Mouse (Mus musculus): ENCODE results near the gene Sag. TPM values are rescaled to one million over a fixed set of nuclear protein-coding genes. Genes with fewer than 3 reads are reported as not detected.

The Sag gene
- total and polyA plus RNA-seq, 2 experiments from 2014 or later, result 1.3 to 1.4 TPM

DNA sequence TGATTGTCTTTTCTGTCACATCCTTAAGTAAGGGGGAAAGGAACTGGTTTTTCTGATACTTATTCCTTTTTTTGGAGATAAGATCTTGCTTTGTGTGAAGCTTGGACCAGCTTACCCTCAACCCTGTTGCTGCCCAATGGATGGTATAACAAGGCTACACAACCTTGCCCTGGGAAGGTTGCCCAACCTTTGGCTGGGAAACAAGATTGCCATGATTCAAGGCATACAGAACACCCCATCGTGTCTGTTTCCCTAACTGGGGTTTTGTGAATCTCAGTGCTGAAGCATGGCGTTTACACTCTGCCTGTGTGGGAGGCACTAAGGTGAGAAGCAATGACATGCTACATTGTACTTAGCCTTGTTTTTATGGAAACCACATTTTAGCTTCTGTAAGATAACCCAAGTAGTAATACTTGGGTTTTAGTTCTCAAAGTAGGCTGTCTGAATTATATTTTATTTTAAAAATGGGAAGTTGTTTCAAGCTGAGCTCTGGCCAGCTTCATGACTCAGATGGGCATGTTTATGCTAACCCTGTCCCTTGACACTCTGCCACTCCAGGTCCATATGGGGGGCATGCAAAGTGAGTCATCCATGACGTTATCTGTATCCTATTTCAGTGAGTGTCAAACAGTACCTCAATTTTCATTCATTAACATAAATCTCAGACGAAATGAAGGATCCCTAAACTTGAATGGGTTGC, 10.9 kb upstream of the Sag start:
- Histone ChIP-seq H3K4me3 (ENCODE audit: low read length) (no peak overlapping the region), H3K36me3 (ENCODE audit: insufficient read depth, low read length) (peaks cover 40% of the 10 kb centered on the region), H3K9me3 (ENCODE audit: low read length) (no peaks in the 10 kb centered on the region), H3K4me1 (ENCODE audit: insufficient read depth, low read length) (no peaks in the 10 kb centered on the region), H3K27me3 (ENCODE audit: insufficient read depth, low read length) (no peaks in the 10 kb centered on the region), H3K9ac (replicated peaks; ENCODE audit: low read length) (no peak overlapping the region), H3K4me2 (ENCODE audit: low read depth, low read length) (no peak overlapping the region), H3K27ac (no peak overlapping the region)
- no peak for DNase-seq (ENCODE audit: low spot score)
- TF ChIP-seq CTCF (IDR thresholded peaks at IDR 0.05; ENCODE audit: low read depth), result no peak
- ATAC-seq, result no peak
- 82% methylated on average over 4 of the region's 4 CpGs for WGBS

DNA sequence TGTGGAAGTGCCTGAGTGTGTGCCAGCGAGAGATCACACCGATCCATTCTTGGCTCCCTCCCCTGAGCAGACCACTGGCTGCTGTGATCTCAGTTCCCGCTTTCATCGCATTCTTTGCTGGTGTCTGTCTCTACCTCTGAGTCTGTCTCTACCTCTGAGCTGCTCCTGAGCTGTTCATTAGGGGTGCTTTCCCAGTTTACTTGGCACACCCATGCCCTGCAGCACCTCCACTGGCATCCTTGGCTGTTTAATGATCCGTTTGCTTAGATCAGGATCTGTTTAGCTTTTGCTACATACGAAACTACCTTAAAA, 10.4 kb upstream of the Sag start:
- H3K4me2 ChIP-seq (ENCODE audit: low read depth, low read length), result no peak overlapping the region
- H3K27ac ChIP-seq, result no peak overlapping the region
- no peak for TF ChIP-seq CTCF (IDR thresholded peaks at IDR 0.05; ENCODE audit: low read depth)
- no peaks in the 10 kb centered on the region for H3K9me3 ChIP-seq (ENCODE audit: low read length)
- H3K4me3 ChIP-seq (ENCODE audit: low read length), result no peak overlapping the region
- no peaks in the 10 kb centered on the region for H3K4me1 ChIP-seq (ENCODE audit: insufficient read depth, low read length)
- no peaks in the 10 kb centered on the region for H3K27me3 ChIP-seq (ENCODE audit: insufficient read depth, low read length)
- DNase-seq (ENCODE audit: low spot score) (no peak), ATAC-seq (no peak)
- no peak overlapping the region for H3K9ac ChIP-seq (replicated peaks; ENCODE audit: low read length)
- WGBS, result 86% methylated on average over 6 of the region's 6 CpGs
- peaks cover 36% of the 10 kb centered on the region for H3K36me3 ChIP-seq (ENCODE audit: insufficient read depth, low read length)

DNA sequence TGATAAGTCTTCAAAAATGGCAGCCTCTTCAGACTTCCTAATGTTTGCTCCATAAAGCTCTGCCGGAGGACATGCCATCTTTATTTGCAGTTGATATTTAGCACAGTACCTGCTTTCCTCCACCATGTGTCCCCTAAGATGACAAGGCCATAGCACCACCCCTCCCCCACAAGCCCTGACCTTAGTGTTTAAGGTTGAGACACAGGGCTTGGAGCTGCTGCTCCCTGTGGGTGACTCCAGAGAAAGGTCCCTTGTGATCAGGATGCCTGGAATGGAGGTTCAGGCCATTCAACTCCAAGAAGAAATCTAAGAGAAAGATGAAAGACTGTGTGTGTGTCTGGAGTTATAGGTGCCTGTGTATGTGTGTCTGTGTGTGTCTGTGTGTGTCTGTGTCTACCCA, 5.8 kb upstream of the Sag start:
- no peak overlapping the region for H3K4me2 ChIP-seq (ENCODE audit: low read depth, low read length)
- H3K4me3 ChIP-seq (ENCODE audit: low read length), result no peak overlapping the region
- H3K36me3 ChIP-seq (ENCODE audit: insufficient read depth, low read length), result peaks cover 8% of the 10 kb centered on the region; the same call in 1 of the 2 replicates
- no peak overlapping the region for H3K9ac ChIP-seq (replicated peaks; ENCODE audit: low read length)
- DNase-seq (ENCODE audit: low spot score) (no peak), ATAC-seq (no peak)
- H3K9me3 ChIP-seq (ENCODE audit: low read length), result no peaks in the 10 kb centered on the region
- H3K27ac ChIP-seq, result no peak overlapping the region
- 88% methylated on average over 1 of the region's 1 CpGs for WGBS
- H3K27me3 ChIP-seq (ENCODE audit: insufficient read depth, low read length), result no peaks in the 10 kb centered on the region
- no peaks in the 10 kb centered on the region for H3K4me1 ChIP-seq (ENCODE audit: insufficient read depth, low read length)
- TF ChIP-seq CTCF (IDR thresholded peaks at IDR 0.05; ENCODE audit: low read depth), result no peak

DNA sequence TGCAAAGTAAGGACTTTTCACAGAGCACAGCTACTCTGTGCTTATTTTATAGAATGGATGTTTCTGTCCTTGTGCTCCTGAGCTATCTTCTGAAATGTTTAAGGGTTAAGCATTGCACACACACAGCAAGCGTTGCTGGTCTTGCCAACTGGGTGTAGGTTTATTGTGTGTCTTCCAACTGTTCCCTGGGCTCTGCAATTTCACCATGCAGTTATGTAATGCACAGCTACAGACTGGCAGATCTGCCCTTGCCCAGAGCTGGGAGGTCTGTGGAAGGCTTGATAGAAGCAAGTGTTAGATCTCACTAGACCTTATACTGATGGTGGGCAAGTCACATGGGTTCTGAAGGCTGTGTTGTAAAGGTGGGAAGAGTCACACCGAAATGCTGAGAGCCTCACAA, 5.2 kb upstream of the Sag start:
- ATAC-seq (no peak), DNase-seq (ENCODE audit: low spot score) (no peak)
- no peak for TF ChIP-seq CTCF (IDR thresholded peaks at IDR 0.05; ENCODE audit: low read depth)
- Histone ChIP-seq H3K27me3 (ENCODE audit: insufficient read depth, low read length) (no peaks in the 10 kb centered on the region), H3K4me2 (ENCODE audit: low read depth, low read length) (no peak overlapping the region), H3K36me3 (ENCODE audit: insufficient read depth, low read length) (peaks cover 1% of the 10 kb centered on the region; the same call in 1 of the 2 replicates), H3K27ac (no peak overlapping the region), H3K4me3 (ENCODE audit: low read length) (no peak overlapping the region), H3K9ac (replicated peaks; ENCODE audit: low read length) (no peak overlapping the region), H3K4me1 (ENCODE audit: insufficient read depth, low read length) (no peaks in the 10 kb centered on the region), H3K9me3 (ENCODE audit: low read length) (no peaks in the 10 kb centered on the region)
- WGBS, result 84% methylated on average over 2 of the region's 2 CpGs

DNA sequence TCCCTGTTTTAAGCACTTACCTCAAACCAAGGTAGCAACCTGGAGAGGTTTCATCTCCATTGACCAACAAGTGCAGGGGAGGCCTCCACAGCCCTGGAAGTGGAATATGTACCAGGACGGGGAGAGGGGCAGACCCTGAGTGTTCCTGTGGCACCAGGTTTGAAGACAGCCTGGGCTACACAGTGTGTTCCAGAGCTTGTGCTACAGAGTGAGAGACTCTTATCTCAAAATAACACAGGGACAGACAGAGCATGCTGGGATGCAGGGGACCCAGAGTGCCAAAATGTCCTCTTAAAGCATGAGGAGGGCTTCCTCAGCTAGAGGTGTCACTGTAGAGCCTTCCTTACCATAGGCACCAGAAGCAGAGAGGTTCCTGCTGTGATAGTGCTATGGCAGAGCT, 4.3 kb downstream of the Sag start:
- Histone ChIP-seq H3K36me3 (ENCODE audit: insufficient read depth, low read length) (no peaks in the 10 kb centered on the region), H3K9me3 (ENCODE audit: low read length) (no peaks in the 10 kb centered on the region), H3K4me3 (ENCODE audit: low read length) (no peak overlapping the region), H3K27me3 (ENCODE audit: insufficient read depth, low read length) (no peaks in the 10 kb centered on the region), H3K27ac (no peak overlapping the region), H3K4me1 (ENCODE audit: insufficient read depth, low read length) (no peaks in the 10 kb centered on the region), H3K9ac (replicated peaks; ENCODE audit: low read length) (no peak overlapping the region), H3K4me2 (ENCODE audit: low read depth, low read length) (no peak overlapping the region)
- TF ChIP-seq CTCF (IDR thresholded peaks at IDR 0.05; ENCODE audit: low read depth), result no peak
- DNase-seq (ENCODE audit: low spot score) (no peak), ATAC-seq (no peak)
- WGBS, result 88% methylated on average over 1 of the region's 1 CpGs

DNA sequence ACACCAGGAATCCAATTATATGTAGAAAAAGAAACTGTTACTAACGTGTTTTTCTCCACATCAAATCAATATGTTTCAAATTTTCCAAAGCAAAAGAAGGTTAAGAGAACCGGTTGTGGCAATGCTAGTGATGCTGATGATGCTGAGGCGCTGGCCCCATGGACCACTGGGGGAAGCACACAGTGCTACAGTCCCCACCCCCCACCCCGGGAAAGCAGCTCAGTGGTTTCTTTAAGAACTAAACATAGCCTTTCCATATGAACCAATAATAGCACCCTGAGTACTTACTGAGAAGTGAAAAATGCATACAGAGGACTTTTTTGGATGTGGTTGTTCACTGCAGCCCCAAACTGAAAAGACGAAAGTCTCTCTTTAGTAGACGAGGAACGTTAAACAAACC, 7.9 kb downstream of the Sag start:
- H3K36me3 ChIP-seq (ENCODE audit: insufficient read depth, low read length), result no peaks in the 10 kb centered on the region
- H3K4me3 ChIP-seq (ENCODE audit: low read length), result no peak overlapping the region
- 87% methylated on average over 7 of the region's 7 CpGs for WGBS
- H3K27ac ChIP-seq, result no peak overlapping the region
- H3K4me2 ChIP-seq (ENCODE audit: low read depth, low read length), result no peak overlapping the region
- TF ChIP-seq CTCF (IDR thresholded peaks at IDR 0.05; ENCODE audit: low read depth), result no peak
- no peak overlapping the region for H3K9ac ChIP-seq (replicated peaks; ENCODE audit: low read length)
- H3K4me1 ChIP-seq (ENCODE audit: insufficient read depth, low read length), result no peaks in the 10 kb centered on the region
- DNase-seq (ENCODE audit: low spot score) (no peak), ATAC-seq (no peak)
- H3K9me3 ChIP-seq (ENCODE audit: low read length), result no peaks in the 10 kb centered on the region
- H3K27me3 ChIP-seq (ENCODE audit: insufficient read depth, low read length), result no peaks in the 10 kb centered on the region

DNA sequence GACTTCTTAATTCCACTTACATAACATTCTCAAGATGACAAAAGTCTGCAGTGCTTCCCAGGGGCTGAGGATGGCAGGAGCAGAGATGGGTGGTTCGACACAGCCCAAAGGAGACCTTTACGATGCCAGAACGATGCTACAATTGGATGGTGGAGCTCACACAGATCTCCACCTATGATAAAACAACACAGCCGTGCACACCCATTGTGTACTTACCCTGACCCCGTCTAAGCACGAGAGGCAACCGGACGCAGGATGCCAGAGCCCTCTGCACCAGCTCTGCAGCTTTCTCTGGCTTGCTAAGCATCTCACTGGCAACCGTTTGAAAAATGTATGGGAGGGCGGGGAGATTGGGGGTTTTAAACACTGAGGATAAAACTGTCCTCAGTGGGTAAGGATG, 8.6 kb downstream of the Sag start:
- ATAC-seq (no peak), DNase-seq (ENCODE audit: low spot score) (no peak)
- Histone ChIP-seq H3K36me3 (ENCODE audit: insufficient read depth, low read length) (no peaks in the 10 kb centered on the region), H3K9ac (replicated peaks; ENCODE audit: low read length) (no peak overlapping the region), H3K4me1 (ENCODE audit: insufficient read depth, low read length) (no peaks in the 10 kb centered on the region), H3K4me2 (ENCODE audit: low read depth, low read length) (no peak overlapping the region), H3K9me3 (ENCODE audit: low read length) (no peaks in the 10 kb centered on the region), H3K27me3 (ENCODE audit: insufficient read depth, low read length) (no peaks in the 10 kb centered on the region), H3K4me3 (ENCODE audit: low read length) (no peak overlapping the region), H3K27ac (no peak overlapping the region)
- no peak for TF ChIP-seq CTCF (IDR thresholded peaks at IDR 0.05; ENCODE audit: low read depth)
- WGBS, result 80% methylated on average over 10 of the region's 10 CpGs
